Mouse (Mus musculus) frontal cortex, postnatal 10 days (tissue): ENCODE results near the gene Pla2r1.

Experiments
- DNase-seq, 2 experiments: peaks; one replicate each; pipeline ENCODE4 v3.0.0; 2022; ENCODE audit warnings: low spot score in 2 of 2, mixed read lengths in 1 of 2

Pla2r1 gene

DNA sequence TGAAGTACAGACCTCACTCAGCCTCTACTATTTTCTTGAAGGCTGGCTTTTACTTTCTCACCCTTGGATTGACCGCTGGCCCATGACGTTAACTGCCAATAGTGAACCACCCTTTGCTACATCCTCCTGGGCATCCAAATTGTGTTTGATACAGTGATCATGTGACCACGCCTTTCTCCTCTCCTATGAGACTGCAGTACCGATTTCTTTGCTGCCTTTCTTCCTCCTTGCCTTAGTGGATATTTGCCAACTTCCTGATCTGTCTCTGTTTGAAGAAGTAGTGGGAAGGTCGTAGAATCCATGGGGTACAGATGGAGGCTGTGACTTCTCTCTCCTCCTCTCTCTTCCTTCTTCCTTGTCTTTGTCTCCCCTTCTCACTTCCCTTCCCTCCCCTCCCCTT lies 147.7 kb downstream of the Pla2r1 start:
- DNase-seq, result no peak

DNA sequence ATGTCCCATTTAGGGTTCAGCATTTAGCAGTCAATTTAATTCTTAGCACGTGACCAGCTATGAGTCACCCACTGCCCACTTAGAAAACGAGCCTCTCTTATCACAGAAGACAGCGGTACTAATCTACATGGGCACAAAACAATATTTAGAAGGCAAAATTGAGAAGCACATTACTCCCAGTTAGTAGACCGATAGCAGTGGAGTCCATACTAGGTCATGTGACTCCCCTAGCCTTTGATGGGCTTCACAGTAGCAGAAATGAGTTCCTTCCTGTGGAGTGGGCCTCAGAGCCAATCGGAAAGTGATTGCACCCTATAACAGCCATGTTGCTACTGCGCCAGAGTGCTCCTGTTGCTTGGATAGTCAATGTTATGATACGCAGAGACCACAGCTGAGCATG lies 148.3 kb downstream of the Pla2r1 start:
- no peak for DNase-seq

DNA sequence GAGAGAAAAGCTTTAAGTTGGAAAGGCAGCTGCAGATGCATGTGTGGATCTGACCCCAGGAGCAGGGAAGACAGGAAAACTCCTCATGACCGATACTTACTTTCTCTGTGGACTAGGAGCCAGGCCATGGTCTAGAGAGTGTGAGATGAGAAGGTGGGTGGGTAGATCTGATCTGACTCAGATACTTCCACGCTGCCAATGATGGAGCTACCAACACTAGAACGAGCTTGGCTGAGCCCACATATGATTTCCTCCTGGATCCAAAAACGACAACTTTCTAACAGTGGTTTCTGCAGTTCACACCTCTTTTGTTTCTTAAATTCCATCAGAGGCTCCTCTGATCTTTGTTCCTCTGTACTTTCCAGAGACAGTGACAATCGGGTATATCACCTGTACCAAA lies 151.4 kb downstream of the Pla2r1 start:
- DNase-seq, result no peak

DNA sequence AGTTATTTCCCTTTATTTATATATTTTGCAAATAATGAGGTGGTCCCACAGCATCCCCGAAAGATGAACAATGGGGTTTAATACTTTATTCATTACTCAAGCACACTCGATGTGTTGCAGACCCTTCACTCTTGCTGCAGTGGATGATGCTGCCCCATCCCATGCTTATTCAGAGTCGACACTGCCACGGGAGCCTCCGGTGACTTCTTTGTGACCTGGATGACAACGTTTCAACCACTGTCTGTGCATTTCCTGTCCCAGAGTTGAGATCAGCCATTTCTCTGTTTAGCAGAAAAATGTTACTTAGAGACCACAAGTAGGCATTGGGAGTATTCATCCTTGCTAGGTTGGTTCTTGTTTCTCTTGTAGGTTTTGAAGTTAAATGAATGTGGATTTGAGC lies 159.3 kb downstream of the Pla2r1 start:
- DNase-seq, result no peak

DNA sequence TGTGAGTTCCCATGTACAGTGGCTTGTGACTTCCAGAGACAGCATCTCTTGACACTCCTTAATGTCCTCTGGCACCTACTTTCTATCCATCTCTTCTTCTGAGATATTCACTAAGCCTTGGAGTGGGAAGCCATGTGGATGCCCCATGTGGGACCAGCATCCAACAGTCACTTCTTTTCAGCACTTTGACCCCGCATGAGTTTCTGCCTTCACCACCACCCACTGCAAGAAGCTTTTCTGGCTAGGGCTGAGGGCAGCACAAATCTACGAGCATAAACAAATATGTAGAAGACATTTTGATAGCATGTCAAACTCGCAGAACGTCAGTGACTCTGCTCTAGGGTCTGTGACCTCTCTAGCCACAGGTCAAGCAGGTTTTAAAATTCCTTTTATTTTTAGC lies 160.8 kb downstream of the Pla2r1 start:
- no peak for DNase-seq

DNA sequence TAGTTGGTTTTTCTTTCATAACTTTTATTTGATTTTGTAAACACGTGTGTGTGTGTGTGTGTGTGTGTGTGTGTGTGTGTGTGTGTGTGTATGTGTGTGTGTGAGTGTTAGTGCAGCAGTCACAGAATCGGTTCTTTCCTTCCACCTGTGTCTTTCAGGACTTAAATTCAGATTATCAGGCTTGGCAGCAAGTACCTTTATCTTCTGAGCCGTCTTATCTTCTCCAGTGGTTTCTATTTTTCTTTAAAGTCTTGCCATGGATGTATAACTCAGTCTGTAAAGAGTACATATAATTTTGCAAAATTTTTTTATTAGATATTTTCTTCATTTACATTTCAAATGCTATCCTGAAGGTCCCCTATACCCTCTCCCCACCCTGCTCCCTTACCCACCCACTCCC lies 165.7 kb downstream of the Pla2r1 start:
- DNase-seq, result no peak

DNA sequence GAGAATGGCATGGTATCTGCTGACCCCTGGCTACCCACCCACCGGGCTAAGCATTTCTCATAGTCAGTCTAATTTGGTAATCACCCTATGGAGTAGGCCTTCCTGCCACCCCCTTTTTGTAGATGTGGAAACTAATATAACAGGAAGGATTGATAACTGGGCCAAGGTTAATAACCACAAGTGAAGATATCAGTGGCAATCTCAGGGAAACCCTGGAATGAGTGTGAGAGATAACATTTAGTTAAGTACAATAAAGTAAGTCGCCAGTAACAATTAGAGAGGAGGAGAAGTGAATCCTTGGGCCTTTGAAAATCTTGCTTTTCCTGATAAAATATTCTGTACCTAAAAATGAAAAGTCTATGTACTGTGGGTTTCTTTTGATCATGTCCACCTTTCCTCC lies 166.3 kb downstream of the Pla2r1 start:
- no peak for DNase-seq

DNA sequence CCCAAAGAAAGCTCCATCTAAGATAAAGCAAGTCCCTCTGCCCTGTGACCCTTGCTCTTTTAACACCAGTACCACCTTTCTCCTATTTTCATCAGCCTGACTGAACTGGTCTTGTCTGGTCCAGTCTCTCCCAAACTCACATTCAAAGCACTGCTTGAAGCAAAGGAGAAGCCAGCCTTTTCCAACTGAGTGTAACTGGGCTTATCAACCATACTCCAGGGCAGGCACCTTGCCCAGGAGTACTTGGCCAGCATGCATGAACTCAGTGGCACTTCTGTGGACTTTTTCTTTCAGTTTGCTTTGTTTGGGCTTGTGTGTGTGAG lies 168.4 kb downstream of the Pla2r1 start:
- DNase-seq, result no peak

DNA sequence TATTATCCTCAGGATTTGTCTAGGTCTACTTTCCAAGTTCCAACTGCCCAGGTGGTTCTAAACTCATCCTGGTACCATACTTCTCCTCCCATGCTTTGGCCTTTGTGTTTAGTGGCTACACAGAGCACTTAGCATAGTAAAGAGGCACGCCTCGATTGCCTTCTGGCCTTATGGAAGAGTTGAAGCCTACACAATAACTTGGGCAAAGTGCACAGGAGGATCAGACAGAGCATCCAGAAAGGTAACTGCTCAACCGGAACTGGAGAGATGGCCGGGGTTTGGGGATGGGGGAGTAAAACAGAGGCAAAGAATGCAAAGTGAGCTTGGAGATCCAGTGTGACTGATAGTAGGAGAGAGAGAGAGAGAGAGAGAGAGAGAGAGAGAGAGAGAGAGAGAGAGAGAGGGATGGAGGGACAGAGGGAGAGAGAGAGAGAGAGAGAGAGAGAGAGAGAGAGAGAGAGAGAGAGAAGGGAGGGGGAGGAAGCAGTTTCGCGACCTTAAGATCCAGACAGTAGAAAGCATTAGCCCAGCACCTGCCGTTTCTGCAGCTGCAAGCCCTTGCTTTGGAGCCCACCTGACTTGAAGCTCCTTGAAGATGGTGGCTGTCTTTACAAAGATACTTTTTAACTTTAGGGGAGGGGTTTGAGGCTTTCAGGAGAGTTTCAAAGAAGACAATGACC lies 168.9 kb downstream of the Pla2r1 start:
- DNase-seq, result no peak

DNA sequence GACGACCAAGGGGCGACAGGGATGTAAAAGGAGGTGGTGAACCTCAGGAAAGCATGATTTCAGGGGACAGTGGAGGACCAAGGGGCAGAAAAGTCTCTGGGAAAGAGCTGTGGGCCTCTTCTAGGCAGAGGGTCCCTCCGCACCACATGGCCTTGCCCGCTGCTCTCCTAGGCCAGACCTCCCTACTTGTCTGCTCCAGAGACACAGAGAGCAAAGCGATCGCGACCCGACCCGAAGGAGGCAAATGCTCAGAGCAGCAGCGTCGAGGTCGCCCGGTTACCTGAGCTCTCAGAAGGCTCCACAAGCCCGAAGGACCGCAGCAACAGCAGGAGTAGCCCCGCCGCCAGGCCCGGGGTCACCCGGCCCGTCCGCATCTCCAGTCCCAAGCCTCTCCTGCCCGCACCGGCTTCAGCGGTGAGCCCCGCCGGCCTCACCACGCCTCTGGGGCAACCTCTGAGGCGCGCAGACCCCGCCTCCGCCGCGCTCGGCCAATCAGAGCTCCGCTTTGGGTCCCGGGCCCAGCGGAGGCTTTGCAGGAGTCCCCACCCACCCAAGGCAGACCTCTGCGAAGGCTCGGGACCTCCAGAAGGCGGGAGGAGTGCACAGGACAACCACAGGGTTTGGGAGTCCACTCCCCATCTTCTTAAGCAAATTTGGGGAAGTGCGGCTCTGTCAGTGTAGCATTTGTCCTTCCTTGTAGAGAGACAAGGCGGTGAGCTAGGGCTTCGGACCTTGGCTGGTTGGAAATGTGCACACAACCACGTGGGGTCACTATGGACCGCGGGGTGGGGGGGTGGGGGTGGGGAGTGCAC lies 170.0 kb downstream of the Pla2r1 start, which contains the start of gene Ly75:
TSS of gene Ly75 (minus strand) at position 446 of the 812 bp plus-strand sequence.
- peak; percentile 26 to 66 for DNase-seq

DNA sequence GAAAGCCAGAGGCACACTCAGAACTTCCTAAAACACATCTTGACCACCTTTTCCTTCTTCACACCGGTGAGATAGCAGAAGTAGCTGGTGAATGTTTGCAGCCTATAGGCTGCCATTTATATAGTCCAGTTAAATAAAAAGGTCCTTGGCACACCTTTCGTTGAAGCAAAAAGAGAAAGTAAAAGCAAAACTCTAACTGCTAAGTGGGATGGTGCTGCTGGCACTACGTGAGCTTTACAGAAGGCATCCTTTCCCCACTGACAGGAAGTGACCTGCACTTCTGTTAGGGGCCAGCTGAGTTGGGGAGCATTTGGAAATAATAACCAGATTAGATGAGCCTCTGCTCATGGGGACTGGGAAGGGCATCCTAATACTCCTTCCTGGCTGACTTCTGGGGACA lies 170.8 kb downstream of the Pla2r1 start:
- DNase-seq, result no peak

DNA sequence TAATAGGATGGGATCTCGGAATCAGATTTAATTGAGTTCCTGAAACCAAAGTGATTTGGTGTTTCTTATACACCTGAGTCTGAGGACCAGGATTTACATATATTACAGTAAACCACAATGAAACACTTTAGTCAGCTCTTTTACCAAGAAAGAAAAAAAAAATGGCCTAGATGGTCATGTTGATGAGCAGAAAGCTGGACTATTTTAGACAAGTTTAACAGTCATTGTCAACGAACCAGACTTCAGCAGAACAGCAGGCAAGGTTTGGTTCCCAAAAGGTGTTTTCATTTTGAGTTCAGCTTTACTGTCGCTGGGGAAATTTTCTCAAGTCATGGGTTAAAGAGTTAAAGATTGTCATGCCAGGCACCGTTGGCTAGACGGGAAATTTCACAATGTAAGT lies 175.8 kb downstream of the Pla2r1 start:
- no peak for DNase-seq

DNA sequence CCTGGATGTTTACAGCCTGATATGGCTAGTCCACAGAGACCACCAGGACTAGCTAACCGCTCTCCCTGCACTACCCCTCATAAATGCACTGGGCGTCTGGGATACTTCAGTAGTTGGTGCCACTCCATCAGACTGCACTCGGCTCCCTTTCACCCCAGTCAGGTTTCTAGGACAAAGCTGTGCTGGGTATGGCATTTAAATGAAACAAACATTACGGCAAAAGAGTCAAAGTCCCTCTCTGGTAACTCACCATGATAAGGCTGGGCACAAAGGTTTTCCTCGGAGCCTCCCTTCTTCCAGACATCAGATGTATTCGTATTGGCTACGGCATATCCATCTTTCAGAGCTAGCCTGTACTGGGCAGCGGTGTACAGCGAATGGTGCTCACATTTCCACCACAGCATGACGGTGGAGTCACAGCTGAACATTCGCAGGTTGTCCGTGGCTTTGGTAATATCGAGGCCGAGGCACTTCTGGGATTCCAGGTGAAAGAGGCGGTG lies 177.4 kb downstream of the Pla2r1 start:
- DNase-seq, result no peak

DNA sequence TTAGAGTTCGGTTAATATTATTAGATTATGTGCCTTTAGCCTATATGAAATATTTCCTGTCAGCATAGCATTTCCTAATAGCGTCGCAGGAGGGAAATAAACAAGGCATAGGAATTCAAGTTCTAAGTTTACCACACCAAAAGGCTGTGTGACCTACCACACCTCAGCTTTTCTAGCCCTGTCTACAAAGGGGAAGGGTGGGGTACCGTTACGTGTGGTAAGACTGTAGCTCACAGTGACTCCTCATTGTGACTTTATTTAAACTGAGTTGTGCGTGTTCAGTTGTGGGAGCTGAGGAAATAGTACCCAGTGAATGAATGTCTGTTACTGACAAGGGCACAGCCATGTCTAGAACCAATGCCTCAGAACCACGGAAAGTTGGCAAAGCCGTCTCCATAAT lies 178.0 kb downstream of the Pla2r1 start:
- no peak for DNase-seq

DNA sequence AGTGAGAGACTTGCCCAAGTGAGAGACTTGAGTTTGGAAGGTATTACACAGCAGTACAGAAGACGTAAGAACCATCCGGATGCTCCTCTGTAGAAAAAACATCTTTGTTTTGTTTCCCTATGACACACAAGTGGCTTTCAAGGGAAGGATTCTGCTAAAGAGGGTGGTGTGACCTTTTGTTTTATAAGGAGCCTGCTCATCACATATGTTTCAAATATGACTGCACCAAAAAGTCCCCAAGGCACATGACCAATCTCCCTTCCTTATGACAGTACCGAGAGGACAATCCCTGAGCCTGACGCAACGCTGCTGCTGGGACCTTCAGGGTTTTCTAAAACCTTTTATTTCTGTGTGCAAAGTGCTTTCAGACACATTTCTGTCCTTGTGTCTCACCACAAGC lies 182.9 kb downstream of the Pla2r1 start:
- no peak for DNase-seq

DNA sequence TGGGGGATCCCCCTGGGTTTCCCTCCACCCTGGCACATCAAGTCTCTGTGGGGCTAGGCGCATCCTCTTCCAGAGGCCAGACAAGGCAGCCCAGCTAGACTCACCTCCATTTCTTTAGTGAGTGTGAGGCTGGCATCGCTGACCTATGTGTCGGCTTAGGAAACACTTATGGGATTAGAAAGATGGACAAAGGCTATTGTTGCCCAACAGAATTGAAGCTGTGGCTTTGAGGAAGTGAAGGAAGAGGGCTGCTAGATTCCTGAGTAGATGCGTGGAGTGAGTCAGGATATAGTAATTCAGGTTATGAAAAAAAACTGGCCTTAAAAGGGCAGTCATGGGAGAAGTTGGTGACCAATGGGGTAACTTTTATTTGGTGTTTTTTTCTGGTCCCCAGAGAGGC lies 183.7 kb downstream of the Pla2r1 start:
- DNase-seq, result no peak

DNA sequence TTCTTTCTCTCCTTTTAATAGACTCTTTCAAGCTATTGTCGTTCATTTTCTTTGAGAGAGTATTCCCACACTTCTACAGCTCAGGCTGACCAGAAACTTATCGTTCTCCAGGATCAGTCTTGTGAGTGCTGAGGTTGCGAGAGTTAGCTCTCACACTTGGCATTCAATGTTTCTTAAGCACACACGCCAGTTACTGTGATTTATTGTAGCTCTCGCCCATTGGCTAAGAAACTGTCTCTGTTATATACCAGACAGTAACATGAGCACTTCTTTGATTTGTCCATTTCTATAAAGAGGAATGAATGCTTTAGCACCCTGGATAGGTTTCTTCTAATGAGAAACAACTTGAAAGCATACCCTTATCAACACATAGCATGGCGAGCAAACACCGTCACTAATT lies 185.2 kb downstream of the Pla2r1 start:
- DNase-seq, result no peak
